Mouse (Mus musculus) neural tube, embryonic 11.5 days (tissue): ENCODE measurements around the gene Cd247. TPM values are rescaled to one million over a fixed set of nuclear protein-coding genes. Genes with fewer than 3 reads are reported as not detected.
"Not testable (repeated sequence)": the region's sequence is repeated elsewhere in the genome, so short reads cannot be mapped to it uniquely, and the experiment has no call there.

Experiments
- ATAC-seq: fragments of 200-750 bp; cut with Nextera tagmentation; 2 replicates; pipeline ENCODE4 v1.8.0; 2017; ENCODE audit warnings: moderate number of reproducible peaks, mild to moderate bottlenecking, moderate TSS enrichment, moderate library complexity; ENCODE audit not compliant: insufficient read depth, low FRiP score, low TSS enrichment
- DNase-seq: peaks from one replicate; pipeline ENCODE4 v3.0.0-alpha.2; 2015; ENCODE audit warnings: low spot score
- H3K27ac ChIP-seq: fragments of 300-500 bp; sonication (generic); 2 replicates; pipeline ENCODE4 v1.5.1; 2014; ENCODE audit warnings: low read depth, mild to moderate bottlenecking, low read length
- H3K27me3 ChIP-seq: fragments of 300-500 bp; sonication (generic); 2 replicates; pipeline ENCODE4 v1.6.1; 2014; ENCODE audit warnings: mild to moderate bottlenecking, low read length, mixed read lengths; ENCODE audit not compliant: control insufficient read depth, insufficient read depth
- H3K36me3 ChIP-seq: fragments of 300-500 bp; sonication (generic); 2 replicates; pipeline ENCODE4 v1.6.1; 2014; ENCODE audit warnings: mild to moderate bottlenecking, low read length, moderate library complexity, mixed read lengths; ENCODE audit not compliant: control insufficient read depth, insufficient read depth
- H3K4me1 ChIP-seq: fragments of 300-500 bp; sonication (generic); 2 replicates; pipeline ENCODE4 v1.6.1; 2014; ENCODE audit warnings: low read length, mixed read lengths; ENCODE audit not compliant: control insufficient read depth, insufficient read depth
- H3K4me2 ChIP-seq: fragments of 300-500 bp; sonication (generic); 2 replicates; pipeline ENCODE4 v1.6.1; 2014; ENCODE audit warnings: low read depth, mild to moderate bottlenecking, moderate library complexity
- H3K4me3 ChIP-seq: fragments of 300-500 bp; sonication (generic); 2 replicates; pipeline ENCODE4 v1.5.1; 2014; ENCODE audit warnings: low read depth, low read length
- H3K9ac ChIP-seq: fragments of 300-500 bp; sonication (generic); 2 replicates; pipeline ENCODE4 v1.6.1; 2014; ENCODE audit warnings: mild to moderate bottlenecking, low read length
- H3K9me3 ChIP-seq: fragments of 300-500 bp; sonication (generic); 2 replicates; pipeline ENCODE4 v1.6.1; 2016; ENCODE audit warnings: low read length; ENCODE audit not compliant: control insufficient read depth
- WGBS: fragments of 180-500 bp; shearing (Covaris S2); extraction: QIAGEN DNeasy Blood & Tissue Kit; methylation state at CpG from one replicate; pipeline ENCODE4 v1.1.7; 2014; 5-methylcytosine and 5-hydroxymethylcytosine counted together
- polyA plus RNA-seq: library from polyadenylated mRNA; unstranded; fragments of >200 nt; fragmentation: Nextera tagmentation; extraction: Ambion mirVana; gene quantifications from 2 replicates; pipeline ENCODE4 v1.2.1, GENCODE M21; 2014

The Cd247 gene
- polyA plus RNA-seq, 1 experiment from 2014 or later: 0.86 TPM

- ATAC-seq, H3K27ac ChIP-seq, H3K4me1 ChIP-seq, H3K27me3 ChIP-seq, H3K4me3 ChIP-seq, H3K9me3 ChIP-seq, DNase-seq, H3K36me3 ChIP-seq, H3K9ac ChIP-seq, H3K4me2 ChIP-seq: not testable (repeated sequence)
- 78% methylated on average over 2 of the region's 2 CpGs for WGBS
Observed at GRCm38 (mm10) chr1:165762498-165762897, 26.0 kb upstream of the Cd247 start.

DNA sequence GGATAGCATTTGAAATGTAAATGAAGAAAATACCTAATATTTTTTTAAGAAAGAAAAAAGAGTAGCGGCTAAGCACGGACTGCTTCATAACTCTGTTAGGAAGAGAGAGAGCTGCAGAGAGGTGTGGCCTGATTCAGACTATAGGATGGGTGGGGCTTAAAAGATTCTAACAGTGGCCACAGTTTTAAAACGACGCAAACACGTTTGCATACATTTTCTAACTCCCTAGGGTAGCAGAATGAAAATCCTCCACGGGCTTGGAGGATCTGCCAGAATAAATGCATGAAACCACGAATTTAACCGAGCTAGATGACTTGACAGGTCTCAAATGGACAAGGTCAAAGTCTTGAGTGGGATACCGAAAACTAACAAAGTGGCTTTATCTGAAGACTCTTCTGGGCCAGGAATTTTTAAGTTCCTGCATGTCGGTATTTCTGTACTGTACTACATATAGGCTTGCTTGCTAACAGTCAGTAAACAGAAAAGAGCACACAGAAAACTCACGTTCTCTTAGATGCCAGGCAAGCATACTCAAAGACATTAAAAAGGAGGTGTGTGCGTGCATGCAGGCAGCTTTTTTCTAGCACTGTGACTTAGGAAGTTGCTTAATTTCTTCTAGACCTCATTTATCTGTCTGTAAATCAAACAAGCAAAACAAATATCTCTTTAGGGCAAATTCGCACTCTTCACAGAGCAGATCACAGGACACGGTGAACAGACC lies 25.4 kb upstream of the Cd247 start:
- peak overlapping the region; percentile 96; the same call in 1 of the 2 replicates for H3K4me2 ChIP-seq
- peak; percentile 52 for ATAC-seq
- no peak overlapping the region for H3K27ac ChIP-seq
- DNase-seq: no peak
- H3K9me3 ChIP-seq: no peaks in the 10 kb centered on the region
- H3K27me3 ChIP-seq: peaks cover 6% of the 10 kb centered on the region; the same call in 1 of the 2 replicates
- H3K9ac ChIP-seq: no peak overlapping the region
- H3K36me3 ChIP-seq: no peaks in the 10 kb centered on the region
- peak overlapping the region; percentile 75 for H3K4me3 ChIP-seq
- peaks cover 5% of the 10 kb centered on the region for H3K4me1 ChIP-seq
- 31% methylated on average over 14 of the region's 14 CpGs for WGBS

DNA sequence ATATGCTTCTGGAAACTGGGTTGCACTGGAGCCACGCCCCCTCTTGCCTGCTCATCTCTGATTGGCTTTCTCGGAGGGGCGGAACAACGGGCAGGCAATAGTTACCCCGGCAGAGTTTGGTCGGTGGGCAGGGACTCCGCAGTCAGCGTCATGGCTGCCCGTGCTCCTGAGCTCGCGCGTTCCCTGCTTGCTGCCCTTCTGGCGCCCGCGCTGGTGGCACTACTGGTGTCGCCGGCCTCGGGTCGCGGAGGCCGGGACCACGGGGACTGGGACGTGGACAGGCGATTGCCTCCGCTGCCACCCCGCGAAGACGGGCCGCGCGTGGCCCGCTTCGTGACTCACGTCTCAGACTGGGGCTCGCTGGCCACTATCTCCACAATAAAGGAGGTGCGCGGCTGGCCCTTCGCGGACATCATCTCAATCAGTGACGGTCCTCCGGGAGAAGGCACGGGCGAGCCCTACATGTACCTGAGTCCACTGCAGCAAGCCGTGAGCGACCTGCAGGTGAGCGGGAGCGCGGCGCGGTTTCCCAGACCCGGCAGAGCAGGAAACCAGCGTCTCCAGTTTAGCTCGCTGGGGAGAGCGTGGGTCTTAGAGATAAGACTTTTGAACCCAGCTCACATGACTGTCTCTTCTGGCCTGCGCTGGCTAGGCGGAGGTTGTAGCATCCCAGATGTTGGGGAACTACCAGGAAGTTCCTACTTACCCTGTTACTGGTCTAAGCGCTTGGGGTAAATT lies 24.7 kb upstream of the Cd247 start, which contains the start of gene Creg1:
TSS of gene Creg1 (plus strand) at position 112 of the 738 bp plus-strand sequence.
- peak within 1 kb of the TSS; percentile 96 for H3K4me2 ChIP-seq
- under 1% methylated on average over 52 of the region's 57 CpGs for WGBS
- no peaks in the 10 kb centered on the region for H3K9me3 ChIP-seq
- no peak within 1 kb of the TSS for H3K27ac ChIP-seq
- ATAC-seq: peak; percentile 98
- peaks cover 6% of the 10 kb centered on the region; the same call in 1 of the 2 replicates for H3K27me3 ChIP-seq
- peaks cover 5% of the 10 kb centered on the region for H3K4me1 ChIP-seq
- DNase-seq: peak; percentile 88
- H3K36me3 ChIP-seq: no peaks in the 10 kb centered on the region
- H3K9ac ChIP-seq: peak within 1 kb of the TSS; percentile 69
- H3K4me3 ChIP-seq: peak within 1 kb of the TSS; percentile 75

GRCm38 (mm10) chr1:165764571-165764970 lies 23.9 kb upstream of the Cd247 start:
- ATAC-seq: no peak
- Histone ChIP-seq H3K36me3 (no peaks in the 10 kb centered on the region), H3K4me2 (peak overlapping the region; percentile 96), H3K4me1 (peaks cover 5% of the 10 kb centered on the region), H3K4me3 (peak overlapping the region; percentile 75), H3K9ac (no peak overlapping the region), H3K9me3 (no peaks in the 10 kb centered on the region), H3K27me3 (peaks cover 6% of the 10 kb centered on the region; the same call in 1 of the 2 replicates), H3K27ac (no peak overlapping the region)
- WGBS: 54% methylated on average over 9 of the region's 9 CpGs
- no peak for DNase-seq

DNA sequence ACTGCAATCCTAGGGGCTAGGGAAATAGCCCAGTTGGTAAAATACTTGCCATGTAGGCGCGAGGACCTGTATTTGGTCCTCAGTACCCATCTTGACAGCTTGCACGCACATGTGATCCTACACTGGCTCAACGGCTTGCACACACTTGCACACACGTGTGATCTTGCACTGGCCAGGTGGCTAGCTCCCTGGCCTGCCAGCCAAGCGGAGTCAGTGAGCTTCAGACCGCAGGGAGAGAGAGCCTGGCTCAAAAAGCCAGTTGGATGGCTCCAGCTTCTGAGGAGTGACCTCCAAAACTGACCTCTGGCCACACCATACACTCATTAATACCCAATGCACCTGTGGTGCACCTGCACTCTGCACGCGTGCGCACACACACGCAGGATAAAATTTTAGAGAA lies 23.4 kb upstream of the Cd247 start:
- Histone ChIP-seq H3K27me3 (peaks cover 6% of the 10 kb centered on the region; the same call in 1 of the 2 replicates), H3K4me2 (0 out of 2 replicates have a peak overlapping the region, but pooled peaks have one; percentile 9), H3K9me3 (no peaks in the 10 kb centered on the region), H3K4me3 (0 out of 2 replicates have a peak overlapping the region, but pooled peaks have one; percentile 16), H3K9ac (no peak overlapping the region), H3K27ac (no peak overlapping the region), H3K36me3 (no peaks in the 10 kb centered on the region), H3K4me1 (peaks cover 5% of the 10 kb centered on the region)
- 86% methylated on average over 11 of the region's 11 CpGs for WGBS
- DNase-seq (no peak), ATAC-seq (no peak)

GRCm38 (mm10) chr1:165765651-165766294 lies 22.7 kb upstream of the Cd247 start:
- Histone ChIP-seq H3K27ac (no peak overlapping the region), H3K9ac (no peak overlapping the region), H3K9me3 (no peaks in the 10 kb centered on the region), H3K36me3 (no peaks in the 10 kb centered on the region), H3K4me1 (peaks cover 5% of the 10 kb centered on the region), H3K27me3 (peaks cover 6% of the 10 kb centered on the region; the same call in 1 of the 2 replicates), H3K4me3 (no peak overlapping the region), H3K4me2 (no peak overlapping the region)
- no peak for ATAC-seq
- 83% methylated on average over 17 of the region's 17 CpGs for WGBS
- DNase-seq: no peak

DNA sequence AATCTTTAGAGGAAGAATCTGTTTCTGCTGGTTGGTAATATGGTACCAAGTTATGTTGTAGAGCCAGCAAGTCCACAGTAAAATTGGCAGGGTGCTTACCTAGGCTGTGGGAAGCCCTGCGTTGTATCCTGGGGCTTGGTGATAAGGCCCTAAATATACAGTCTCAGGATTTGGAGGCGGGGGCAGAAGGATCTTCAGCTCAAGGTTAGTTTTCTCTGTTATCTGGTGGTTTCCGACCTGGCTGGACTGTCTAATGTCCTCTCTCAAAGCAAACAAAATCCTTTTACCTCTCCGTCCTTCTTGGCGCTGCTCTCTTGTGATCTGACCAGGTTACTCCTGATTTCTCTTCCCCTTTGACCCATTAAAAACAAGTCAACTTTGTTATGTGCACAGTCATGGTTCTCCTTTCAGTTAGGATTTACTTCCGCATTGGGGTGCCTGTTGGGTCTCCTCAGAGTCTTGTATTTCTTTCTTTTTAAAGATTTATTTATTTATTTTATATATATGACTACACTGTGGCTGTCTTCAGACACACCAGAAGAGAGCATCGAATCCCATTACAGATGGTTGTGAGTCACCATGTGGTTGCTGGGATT lies 22.1 kb upstream of the Cd247 start:
- peaks cover 7% of the 10 kb centered on the region for H3K4me1 ChIP-seq
- ATAC-seq (no peak), DNase-seq (no peak)
- H3K27me3 ChIP-seq: peaks cover 6% of the 10 kb centered on the region; the same call in 1 of the 2 replicates
- no peak overlapping the region for H3K4me2 ChIP-seq
- no peak overlapping the region for H3K9ac ChIP-seq
- H3K27ac ChIP-seq: no peak overlapping the region
- H3K36me3 ChIP-seq: no peaks in the 10 kb centered on the region
- no peaks in the 10 kb centered on the region for H3K9me3 ChIP-seq
- no peak overlapping the region for H3K4me3 ChIP-seq
- WGBS: 91% methylated on average over 7 of the region's 7 CpGs

- Histone ChIP-seq H3K4me2 (no peak overlapping the region), H3K4me1 (peaks cover 10% of the 10 kb centered on the region), H3K27me3 (peaks cover 6% of the 10 kb centered on the region; the same call in 1 of the 2 replicates), H3K4me3 (no peak overlapping the region), H3K9me3 (no peaks in the 10 kb centered on the region), H3K27ac (no peak overlapping the region), H3K9ac (no peak overlapping the region), H3K36me3 (no peaks in the 10 kb centered on the region)
- DNase-seq (no peak), ATAC-seq (no peak)
- WGBS: 87% methylated on average over 9 of the region's 9 CpGs
Observed at GRCm38 (mm10) chr1:165768894-165769512, 19.5 kb upstream of the Cd247 start.
